Mouse (Mus musculus) cerebellum, adult 8-10 months (tissue): ENCODE data around the gene Nop2.

Experiments
- DNase-seq: peaks from one replicate; pipeline ENCODE4 v3.0.0; 2022

The Nop2 gene

GRCm38 (mm10) chr6:125179601-125180000 is 47.9 kb downstream of the Nop2 start:
- DNase-seq = no peak

- DNase-seq = no peak
Observed at GRCm38 (mm10) chr6:125182133-125182532, 50.4 kb downstream of the Nop2 start.

DNA sequence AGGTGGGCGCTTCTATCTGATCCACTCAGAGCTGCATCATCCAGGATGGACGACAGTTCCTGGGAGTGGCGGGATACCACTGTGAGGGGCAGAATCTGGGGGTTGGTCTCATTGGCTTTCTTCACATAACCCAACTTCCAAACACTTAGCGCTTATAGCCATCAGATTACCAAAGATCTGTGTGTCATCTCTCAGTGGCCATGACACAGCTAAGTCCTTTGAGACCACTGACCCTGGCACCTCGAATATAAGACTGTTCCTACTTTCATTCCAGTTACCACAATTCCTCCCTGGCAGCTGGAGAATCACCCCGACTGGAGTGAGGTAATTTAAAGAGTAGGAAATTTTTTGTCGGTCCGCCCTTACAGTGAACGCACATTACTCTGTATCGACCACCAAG is 54.5 kb downstream of the Nop2 start:
- DNase-seq = no peak

DNA sequence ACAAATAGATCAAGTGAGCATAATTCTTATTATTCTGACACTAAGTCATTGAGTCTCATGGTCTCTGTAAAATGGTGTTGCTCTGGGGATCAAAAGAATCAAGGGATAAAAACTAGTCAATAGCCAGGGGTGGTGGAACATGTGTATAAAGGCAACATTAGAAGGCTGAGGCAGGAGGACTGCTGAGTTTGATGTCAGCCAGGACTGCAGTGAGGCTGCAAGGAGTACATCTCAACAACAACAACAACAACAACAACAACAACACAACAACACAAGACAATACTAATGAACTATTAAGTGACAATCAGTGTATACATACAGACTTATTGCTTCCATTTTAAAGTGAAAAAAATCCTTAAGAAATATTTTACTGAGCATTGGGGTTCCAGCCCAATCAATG is 59.1 kb downstream of the Nop2 start:
- no peak for DNase-seq

DNA sequence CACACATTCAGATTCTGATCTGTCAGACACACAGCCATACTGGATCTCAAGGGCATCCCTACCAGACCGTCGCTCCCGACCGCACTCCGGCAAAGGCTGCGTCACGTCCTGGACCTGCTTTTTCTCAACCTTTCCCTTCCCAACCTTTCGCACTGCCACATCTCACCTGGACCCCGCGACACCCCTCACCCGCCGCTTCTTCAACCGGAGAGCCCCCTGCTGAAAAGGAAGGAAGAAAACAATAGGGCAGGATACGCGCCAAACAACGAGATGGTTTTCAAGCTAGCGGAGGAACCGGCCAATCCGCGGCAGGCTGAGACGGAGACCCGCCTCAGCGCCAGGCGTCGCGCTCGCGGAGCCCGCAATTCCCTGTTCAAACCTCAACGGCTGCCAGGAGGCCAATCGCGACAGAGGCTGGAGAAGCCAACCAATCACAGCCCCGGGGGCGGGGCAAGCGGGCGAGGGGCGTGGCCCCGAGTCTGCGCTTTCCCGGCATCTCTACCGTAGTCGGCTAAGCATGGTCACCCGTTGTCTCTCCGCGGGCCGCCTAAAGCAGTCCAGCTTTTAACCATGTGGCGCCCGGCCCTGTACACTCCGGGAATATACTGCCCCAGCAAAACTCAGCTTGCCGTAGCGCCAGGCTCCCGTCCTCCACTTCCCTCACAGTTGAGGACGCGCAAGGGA is 59.8 kb downstream of the Nop2 start, which contains the start of the genes Ncapd2 and Mrpl51:
TSS of gene Ncapd2 (minus strand) at position 370 of the 684 bp plus-strand sequence.
TSS of gene Mrpl51 (plus strand) at position 470 of the 684 bp plus-strand sequence.
- peak; percentile 96 for DNase-seq

- peak; percentile 89 for DNase-seq
Observed at GRCm38 (mm10) chr6:125192016-125192714, 60.5 kb downstream of the Nop2 start.

DNA sequence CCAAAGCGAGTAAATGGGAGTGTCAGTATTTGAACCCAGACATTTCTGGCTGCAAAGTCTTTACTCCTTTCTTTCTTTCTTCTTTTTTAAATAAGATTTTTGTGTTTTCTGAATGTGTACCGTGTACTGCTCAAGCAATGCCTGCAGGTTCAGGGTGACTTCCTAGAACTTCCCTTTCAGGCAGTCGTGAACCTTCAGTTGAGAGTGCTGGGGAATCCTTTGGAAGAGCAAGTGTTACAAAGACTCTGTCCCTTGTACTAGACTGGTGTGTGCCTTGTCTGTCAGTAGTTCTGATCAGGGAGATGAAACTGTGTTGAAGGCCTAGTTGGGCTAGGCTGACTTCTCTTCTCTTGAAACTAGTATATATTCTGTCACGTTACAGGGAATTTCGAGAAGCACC is 61.1 kb downstream of the Nop2 start:
- DNase-seq = no peak

- DNase-seq = no peak
Observed at GRCm38 (mm10) chr6:125193390-125193789, 61.7 kb downstream of the Nop2 start.
